Mouse (Mus musculus): ENCODE measurements around the gene Uba2. TPM values are rescaled to one million over a fixed set of nuclear protein-coding genes. Genes with fewer than 3 reads are reported as not detected.
A peak's percentile ranks its signal among the peaks of the same experiment; 100 is the strongest.
"Not testable (repeated sequence)": the region's sequence is repeated elsewhere in the genome, so short reads cannot be mapped to it uniquely, and the experiment has no call there.

The Uba2 gene
- 296 and 309 TPM in 2 replicates for polyA plus RNA-seq (2016; fragmentation: Nextera tagmentation; extraction: Ambion mirVana)

DNA sequence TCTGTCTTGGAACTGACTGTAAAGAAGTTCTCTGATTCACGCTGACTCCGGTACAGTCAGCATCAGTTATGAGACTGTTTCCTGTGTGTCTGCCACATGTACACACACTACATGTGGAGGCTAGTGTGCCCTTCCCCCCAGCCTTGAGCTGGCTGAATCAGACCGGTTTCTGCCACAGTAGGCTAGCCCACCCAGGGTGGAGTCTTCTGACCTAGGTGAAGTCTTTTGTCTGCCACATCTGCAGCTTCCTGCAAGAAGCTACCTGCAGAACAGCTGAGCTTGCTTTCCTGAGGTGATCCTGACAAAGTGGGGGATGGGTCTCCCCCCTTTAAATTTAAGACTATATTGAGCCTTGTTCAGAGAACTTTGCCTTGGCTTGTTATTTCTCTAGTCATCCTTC is at the start of gene Uba2:
TSS of gene Uba2 (minus strand) at position 146 of the 400 bp plus-strand sequence.
- no peaks in the 10 kb centered on the region for H3K9me3 ChIP-seq
- peaks cover 18% of the 10 kb centered on the region for H3K36me3 ChIP-seq (replicated peaks)
- H3K27me3 ChIP-seq (ENCODE audit: poor library complexity, severe bottlenecking): no peaks in the 10 kb centered on the region
- H3K4me3 ChIP-seq: peak within 1 kb of the TSS; percentile 98
- peak within 1 kb of the TSS; percentile 98 for H3K27ac ChIP-seq
- DNase-seq (ENCODE audit: extremely low spot score, low spot score): no peak
- WGBS: 79% methylated on average over 3 of the region's 3 CpGs
- peaks cover 11% of the 10 kb centered on the region; the same call in 1 of the 2 replicates for H3K4me1 ChIP-seq

DNA sequence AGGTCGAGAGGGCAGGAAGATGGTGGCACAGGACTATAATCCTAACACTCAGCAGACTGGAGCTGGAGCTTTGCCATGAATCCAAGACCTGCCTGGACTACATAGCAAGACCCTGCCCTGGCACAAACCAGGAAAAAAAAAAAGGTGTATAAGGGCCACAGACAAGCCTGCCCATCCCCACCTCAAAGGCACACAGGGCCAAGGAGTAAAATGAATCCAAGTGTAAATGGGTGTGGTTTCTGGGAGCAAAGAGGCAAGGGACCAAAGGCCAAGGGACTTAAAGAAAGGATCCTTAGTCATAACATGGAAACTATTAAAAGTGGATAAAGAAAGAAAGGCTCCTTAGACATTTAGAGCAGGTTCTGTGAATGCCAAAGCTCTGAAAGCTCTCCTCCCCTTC is 49.1 kb upstream of the Uba2 start:
- H3K27ac ChIP-seq: no peak overlapping the region
- no peak overlapping the region for H3K4me3 ChIP-seq
- no peak for DNase-seq (ENCODE audit: extremely low spot score, low spot score)
- WGBS: 73% methylated on average over 1 of the region's 1 CpGs
- H3K9me3 ChIP-seq: no peaks in the 10 kb centered on the region
- peaks cover 100% of the 10 kb centered on the region for H3K36me3 ChIP-seq (replicated peaks)
- no peaks in the 10 kb centered on the region for H3K27me3 ChIP-seq (ENCODE audit: poor library complexity, severe bottlenecking)
- no peaks in the 10 kb centered on the region for H3K4me1 ChIP-seq

DNA sequence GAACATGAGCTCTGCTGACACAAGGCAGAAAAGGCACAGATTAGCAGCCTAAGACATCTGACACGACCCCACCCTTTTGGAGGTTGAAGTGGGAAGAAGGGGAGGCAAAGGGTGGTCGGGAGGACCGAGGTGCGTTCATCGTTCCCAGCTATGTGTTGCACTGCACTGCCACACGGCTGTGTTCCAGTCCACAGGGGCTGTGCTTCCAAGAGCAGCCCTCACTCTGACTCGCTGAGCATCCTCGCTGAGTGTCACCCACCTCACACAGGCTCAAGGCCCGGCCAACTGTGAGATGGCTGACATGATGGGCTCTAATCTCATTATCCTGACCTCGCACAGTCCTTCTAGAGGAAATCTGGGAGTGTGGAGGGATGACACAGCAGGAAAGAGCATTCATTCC is 47.1 kb upstream of the Uba2 start:
- Histone ChIP-seq H3K9me3 (no peaks in the 10 kb centered on the region), H3K4me1 (no peaks in the 10 kb centered on the region), H3K36me3 (replicated peaks) (peaks cover 100% of the 10 kb centered on the region), H3K27ac (no peak overlapping the region), H3K4me3 (no peak overlapping the region), H3K27me3 (ENCODE audit: poor library complexity, severe bottlenecking) (no peaks in the 10 kb centered on the region)
- WGBS: 92% methylated on average over 10 of the region's 10 CpGs
- DNase-seq (ENCODE audit: extremely low spot score, low spot score): no peak

DNA sequence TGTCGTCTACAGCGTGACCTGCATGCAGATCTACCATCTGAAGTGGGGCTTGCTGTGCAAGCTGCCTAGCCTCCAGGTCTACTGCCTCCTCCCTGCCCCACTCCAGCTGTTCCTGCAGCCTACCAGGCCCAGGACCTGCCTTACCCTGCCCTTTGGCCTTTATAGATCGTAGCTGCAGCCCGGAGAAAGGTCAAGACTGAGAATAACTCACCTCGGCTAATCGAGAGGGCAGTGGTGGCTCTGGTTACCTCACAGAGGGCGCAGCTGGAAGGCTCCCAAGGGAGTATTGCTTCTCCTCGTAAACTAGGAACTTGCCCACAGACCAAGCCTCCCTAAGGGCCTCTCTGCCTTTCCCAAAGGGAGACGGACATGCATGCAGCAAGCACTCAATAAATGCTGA is 46.1 kb upstream of the Uba2 start:
- no peak overlapping the region for H3K4me3 ChIP-seq
- H3K36me3 ChIP-seq (replicated peaks): peaks cover 100% of the 10 kb centered on the region
- no peaks in the 10 kb centered on the region for H3K4me1 ChIP-seq
- 91% methylated on average over 9 of the region's 9 CpGs for WGBS
- no peaks in the 10 kb centered on the region for H3K9me3 ChIP-seq
- H3K27ac ChIP-seq: no peak overlapping the region
- DNase-seq (ENCODE audit: extremely low spot score, low spot score): no peak
- H3K27me3 ChIP-seq (ENCODE audit: poor library complexity, severe bottlenecking): no peaks in the 10 kb centered on the region

DNA sequence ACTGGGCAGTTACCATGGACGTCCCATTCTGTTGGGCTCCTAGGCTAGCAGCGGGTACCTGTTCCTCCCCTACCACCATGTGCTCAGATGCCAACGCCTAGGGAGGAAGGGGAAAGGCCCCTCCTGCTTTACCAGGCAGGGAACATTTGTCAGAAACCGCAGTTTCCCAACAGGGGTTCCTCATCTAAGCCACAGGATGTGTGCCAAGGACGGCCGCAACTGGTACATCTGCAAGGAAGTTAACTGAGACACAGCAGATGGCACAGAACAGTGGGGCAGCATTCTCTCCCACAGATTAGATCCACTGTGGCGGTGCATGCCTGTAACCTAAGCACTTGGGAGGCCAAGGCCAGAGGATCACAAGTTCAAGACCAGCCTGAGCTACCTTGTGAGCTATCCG is 45.2 kb upstream of the Uba2 start:
- no peak for DNase-seq (ENCODE audit: extremely low spot score, low spot score)
- Histone ChIP-seq H3K36me3 (replicated peaks) (peaks cover 100% of the 10 kb centered on the region), H3K9me3 (no peaks in the 10 kb centered on the region), H3K4me1 (no peaks in the 10 kb centered on the region), H3K27ac (no peak overlapping the region), H3K27me3 (ENCODE audit: poor library complexity, severe bottlenecking) (no peaks in the 10 kb centered on the region), H3K4me3 (no peak overlapping the region)
- 96% methylated on average over 8 of the region's 8 CpGs for WGBS

GRCm38 (mm10) chr7:34213281-34213680 is 43.9 kb upstream of the Uba2 start:
- no peak for DNase-seq (ENCODE audit: extremely low spot score, low spot score)
- Histone ChIP-seq H3K27ac (no peak overlapping the region), H3K27me3 (ENCODE audit: poor library complexity, severe bottlenecking) (no peaks in the 10 kb centered on the region), H3K4me3 (no peak overlapping the region), H3K4me1 (no peaks in the 10 kb centered on the region), H3K36me3 (replicated peaks) (peaks cover 100% of the 10 kb centered on the region), H3K9me3 (no peaks in the 10 kb centered on the region)
- 88% methylated on average over 7 of the region's 7 CpGs for WGBS

- DNase-seq (ENCODE audit: extremely low spot score, low spot score): no peak
- H3K27ac ChIP-seq: no peak overlapping the region
- WGBS: 85% methylated on average over 9 of the region's 9 CpGs
- no peaks in the 10 kb centered on the region for H3K27me3 ChIP-seq (ENCODE audit: poor library complexity, severe bottlenecking)
- no peaks in the 10 kb centered on the region for H3K9me3 ChIP-seq
- peaks cover 100% of the 10 kb centered on the region for H3K36me3 ChIP-seq (replicated peaks)
- H3K4me3 ChIP-seq: no peak overlapping the region
- H3K4me1 ChIP-seq: no peaks in the 10 kb centered on the region
These were observed 38.8 kb upstream of the Uba2 start for GRCm38 (mm10) chr7:34208027-34208745.

DNA sequence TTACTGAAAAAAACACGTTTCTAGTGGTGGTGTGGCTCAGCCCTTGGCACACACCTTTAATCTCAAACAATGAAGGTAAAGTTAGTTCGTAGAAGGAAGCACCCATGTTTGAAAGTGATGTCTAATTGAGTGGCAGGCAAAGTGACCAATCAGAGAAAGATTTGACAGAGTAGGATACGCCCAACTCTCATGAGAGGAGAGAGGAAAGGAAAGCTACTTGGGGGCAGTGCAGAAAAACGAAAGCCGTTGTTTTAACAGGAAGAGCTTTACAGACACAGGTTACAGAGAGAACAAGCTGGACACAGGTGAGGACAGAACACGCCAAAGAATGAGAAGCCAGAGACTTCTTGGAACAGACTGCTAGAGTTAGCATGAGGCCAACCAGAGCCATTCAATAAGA is 36.9 kb upstream of the Uba2 start:
- no peaks in the 10 kb centered on the region for H3K9me3 ChIP-seq
- DNase-seq (ENCODE audit: extremely low spot score, low spot score): no peak
- H3K27ac ChIP-seq: no peak overlapping the region
- no peak overlapping the region for H3K4me3 ChIP-seq
- no peaks in the 10 kb centered on the region for H3K4me1 ChIP-seq
- no peaks in the 10 kb centered on the region for H3K27me3 ChIP-seq (ENCODE audit: poor library complexity, severe bottlenecking)
- WGBS: 97% methylated on average over 6 of the region's 6 CpGs
- H3K36me3 ChIP-seq (replicated peaks): peaks cover 100% of the 10 kb centered on the region

GRCm38 (mm10) chr7:34202147-34202546 is 32.7 kb upstream of the Uba2 start:
- not testable (repeated sequence) for H3K27ac ChIP-seq; DNase-seq (ENCODE audit: extremely low spot score, low spot score); H3K27me3 ChIP-seq (ENCODE audit: poor library complexity, severe bottlenecking); H3K4me3 ChIP-seq; H3K9me3 ChIP-seq; H3K4me1 ChIP-seq
- 93% methylated on average over 10 of the region's 10 CpGs for WGBS
- peaks cover 69% of the 10 kb centered on the region for H3K36me3 ChIP-seq (replicated peaks)

GRCm38 (mm10) chr7:34200829-34201228 is 31.4 kb upstream of the Uba2 start:
- 98% methylated on average over 2 of the region's 2 CpGs for WGBS
- peaks cover 56% of the 10 kb centered on the region for H3K36me3 ChIP-seq (replicated peaks)
- no peak overlapping the region for H3K27ac ChIP-seq
- H3K9me3 ChIP-seq: 0 out of 2 replicates have a peak, but pooled peaks cover 5% of the 10 kb centered on the region
- H3K4me3 ChIP-seq: no peak overlapping the region
- no peak for DNase-seq (ENCODE audit: extremely low spot score, low spot score)
- H3K27me3 ChIP-seq (ENCODE audit: poor library complexity, severe bottlenecking): no peaks in the 10 kb centered on the region
- H3K4me1 ChIP-seq: peaks cover 1% of the 10 kb centered on the region

DNA sequence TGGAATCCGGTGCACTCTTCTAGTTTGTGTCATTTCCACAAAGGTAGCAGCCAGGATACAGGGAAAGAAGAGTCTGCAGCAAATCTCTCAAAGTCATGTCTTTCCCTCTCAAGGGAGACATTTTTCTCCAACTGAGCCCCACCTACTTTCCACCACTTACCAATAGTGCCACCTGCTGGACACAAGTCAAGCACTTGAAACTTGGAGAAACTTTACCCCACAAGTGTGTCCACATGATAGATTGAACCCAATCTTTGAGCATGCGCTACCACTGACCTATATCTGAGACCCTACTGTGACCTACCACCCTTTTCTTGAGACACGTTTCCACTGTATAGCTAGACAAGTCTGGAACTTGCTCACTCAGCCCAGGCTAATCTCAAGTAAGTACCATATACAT is 28.9 kb upstream of the Uba2 start:
- WGBS: 55% methylated on average over 3 of the region's 3 CpGs
- DNase-seq (ENCODE audit: extremely low spot score, low spot score): no peak
- no peaks in the 10 kb centered on the region for H3K27me3 ChIP-seq (ENCODE audit: poor library complexity, severe bottlenecking)

DNA sequence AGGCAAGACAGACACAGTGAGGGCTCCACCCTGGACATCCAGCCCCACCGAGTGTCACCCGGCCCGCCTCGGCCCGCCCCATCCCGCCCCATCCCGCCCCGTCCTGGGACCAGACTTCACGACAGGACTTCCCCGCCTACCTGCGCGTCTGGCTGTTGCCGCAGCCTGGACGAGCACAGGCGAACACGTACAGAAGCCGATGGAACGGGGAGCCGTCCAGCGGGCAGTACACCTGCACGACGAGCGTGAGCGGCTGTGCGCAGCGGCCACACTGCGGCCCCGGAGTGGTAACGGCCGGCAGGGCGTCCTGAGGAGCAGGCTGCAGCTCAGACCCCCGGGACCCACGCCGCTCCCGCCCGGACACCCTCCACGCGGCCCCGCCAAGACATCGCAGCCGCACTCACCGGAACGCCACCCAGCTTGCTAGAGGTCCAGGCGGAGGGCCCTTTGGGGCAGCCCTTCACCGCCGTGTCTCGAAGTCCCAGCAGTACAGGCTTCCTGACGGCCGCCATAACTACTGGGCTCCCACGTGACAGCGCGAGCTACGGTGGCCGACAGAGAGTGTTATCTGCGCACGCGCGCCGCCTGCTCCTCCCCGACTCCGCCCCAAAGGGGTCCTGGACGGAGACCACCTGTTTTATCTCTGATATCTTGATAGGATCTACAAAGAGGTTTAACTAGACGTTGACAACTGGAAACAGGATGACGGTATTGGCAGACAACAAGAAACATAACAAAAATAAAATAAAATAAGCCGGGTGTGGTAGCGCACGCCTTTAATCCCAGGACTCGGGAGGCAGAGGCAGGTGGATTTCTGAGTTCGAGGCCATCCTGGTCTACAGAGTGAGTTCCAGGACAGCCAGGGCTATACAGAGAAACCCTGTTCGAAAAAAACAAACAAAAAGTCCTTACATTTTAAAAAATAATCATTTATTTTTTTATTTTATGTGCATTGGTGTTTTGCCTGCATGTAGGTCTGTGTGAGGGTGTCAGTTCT is 27.0 kb upstream of the Uba2 start, which contains the start of gene Pdcd2l:
TSS of gene Pdcd2l (minus strand) at position 530 of the 997 bp plus-strand sequence.
- H3K4me1 ChIP-seq: peaks cover 9% of the 10 kb centered on the region
- H3K27ac ChIP-seq: peak within 1 kb of the TSS; percentile 92
- H3K9me3 ChIP-seq: 0 out of 2 replicates have a peak, but pooled peaks cover 5% of the 10 kb centered on the region
- WGBS: 3% methylated on average over 70 of the region's 70 CpGs
- H3K36me3 ChIP-seq (replicated peaks): peaks cover 43% of the 10 kb centered on the region
- peak; percentile 94 for DNase-seq (ENCODE audit: extremely low spot score, low spot score)
- no peaks in the 10 kb centered on the region for H3K27me3 ChIP-seq (ENCODE audit: poor library complexity, severe bottlenecking)
- peak within 1 kb of the TSS; percentile 98 for H3K4me3 ChIP-seq

More for the DNA sequence above, 28.9 kb upstream of the Uba2 start:
- H3K36me3 ChIP-seq (replicated peaks): peaks cover 45% of the 10 kb centered on the region
- peaks cover 9% of the 10 kb centered on the region for H3K4me1 ChIP-seq
- H3K4me3 ChIP-seq: no peak overlapping the region
- 0 out of 2 replicates have a peak, but pooled peaks cover 5% of the 10 kb centered on the region for H3K9me3 ChIP-seq
- no peak overlapping the region for H3K27ac ChIP-seq
